Mouse (Mus musculus) adrenal gland, adult (tissue): Measurements from ENCODE around the gene Abca7.
"Not testable (repeated sequence)": the region's sequence is repeated elsewhere in the genome, so short reads cannot be mapped to it uniquely, and the experiment has no call there.

Source experiments
- DNase-seq, 2 experiments: peaks; one replicate each; pipeline ENCODE4 v3.0.0; 2022 to 2023; ENCODE audit warnings: low spot score in 1 of 2; ENCODE audit not compliant: inconsistent age in 2 of 2

Abca7 gene

GRCm38 (mm10) chr10:80020603-80021319 lies 24.5 kb downstream of the Abca7 start:
- DNase-seq, result no peak

- DNase-seq, result no peak
Measured at GRCm38 (mm10) chr10:80021320-80021641, 25.0 kb downstream of the Abca7 start.

DNA sequence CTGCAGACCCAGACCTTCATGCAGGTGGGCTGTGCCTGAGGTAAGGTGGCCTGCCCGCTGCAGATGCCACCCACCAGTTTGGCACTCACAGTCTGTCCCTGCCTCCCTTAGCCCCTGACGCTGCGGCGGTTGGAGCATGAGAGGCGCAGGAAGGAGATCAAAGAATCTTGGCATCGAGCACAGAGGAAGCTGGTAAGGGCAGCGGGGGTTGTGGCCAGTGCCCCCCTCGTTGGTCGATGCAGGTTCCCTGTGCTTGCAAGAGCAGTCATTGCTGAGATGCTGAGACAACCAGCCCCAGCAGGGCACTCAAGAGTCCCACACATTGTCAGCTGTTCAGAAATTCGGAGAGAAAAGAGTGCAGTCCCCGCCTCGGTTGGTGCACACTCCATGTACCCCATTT lies 25.9 kb downstream of the Abca7 start:
- no peak for DNase-seq

GRCm38 (mm10) chr10:80022806-80023205 lies 26.5 kb downstream of the Abca7 start:
- no peak for DNase-seq

- DNase-seq, result no peak
Measured at GRCm38 (mm10) chr10:80023758-80024157, 27.5 kb downstream of the Abca7 start.

GRCm38 (mm10) chr10:80024229-80025043 lies 28.1 kb downstream of the Abca7 start:
- no peak for DNase-seq

GRCm38 (mm10) chr10:80025044-80025347 lies 28.7 kb downstream of the Abca7 start:
- no peak for DNase-seq

DNA sequence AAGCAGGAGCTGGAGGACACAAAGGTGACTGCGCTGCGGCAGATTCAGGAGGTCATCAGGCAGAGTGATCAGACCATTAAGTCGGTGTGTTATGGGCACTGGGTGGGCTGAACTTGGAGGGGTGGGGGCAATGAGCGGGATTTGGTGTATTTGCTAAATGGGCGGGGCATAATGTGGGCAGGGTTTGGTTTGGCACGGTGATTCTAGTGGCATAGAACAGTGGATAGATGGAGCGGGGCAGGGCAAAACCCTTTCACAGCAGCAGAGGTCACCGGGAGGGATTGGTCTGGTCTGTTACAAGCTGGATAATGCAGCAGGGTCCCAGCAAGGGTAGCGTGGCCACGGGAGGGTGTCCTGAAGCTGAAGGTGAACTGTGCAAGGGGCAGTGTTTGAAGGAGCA lies 29.2 kb downstream of the Abca7 start:
- DNase-seq, result no peak

DNA sequence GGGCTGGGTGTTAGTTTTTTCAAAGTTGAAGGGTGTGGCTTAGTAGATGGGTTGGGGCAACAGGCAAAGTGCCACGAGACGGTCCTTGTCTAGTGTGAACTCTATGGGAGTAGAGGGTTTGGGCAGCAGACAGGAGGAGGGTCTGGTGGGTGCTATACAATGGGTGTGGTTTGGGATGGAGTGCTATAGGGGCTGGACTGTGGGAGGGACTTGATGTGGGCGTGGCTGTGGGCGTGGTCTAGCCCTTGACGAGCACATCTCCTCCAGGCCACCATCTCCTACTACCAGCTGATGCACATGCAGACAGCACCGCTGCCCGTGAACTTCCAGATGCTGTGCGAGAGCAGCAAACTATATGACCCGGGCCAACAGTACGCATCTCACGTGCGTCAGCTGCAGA lies 29.6 kb downstream of the Abca7 start:
- no peak for DNase-seq

DNA sequence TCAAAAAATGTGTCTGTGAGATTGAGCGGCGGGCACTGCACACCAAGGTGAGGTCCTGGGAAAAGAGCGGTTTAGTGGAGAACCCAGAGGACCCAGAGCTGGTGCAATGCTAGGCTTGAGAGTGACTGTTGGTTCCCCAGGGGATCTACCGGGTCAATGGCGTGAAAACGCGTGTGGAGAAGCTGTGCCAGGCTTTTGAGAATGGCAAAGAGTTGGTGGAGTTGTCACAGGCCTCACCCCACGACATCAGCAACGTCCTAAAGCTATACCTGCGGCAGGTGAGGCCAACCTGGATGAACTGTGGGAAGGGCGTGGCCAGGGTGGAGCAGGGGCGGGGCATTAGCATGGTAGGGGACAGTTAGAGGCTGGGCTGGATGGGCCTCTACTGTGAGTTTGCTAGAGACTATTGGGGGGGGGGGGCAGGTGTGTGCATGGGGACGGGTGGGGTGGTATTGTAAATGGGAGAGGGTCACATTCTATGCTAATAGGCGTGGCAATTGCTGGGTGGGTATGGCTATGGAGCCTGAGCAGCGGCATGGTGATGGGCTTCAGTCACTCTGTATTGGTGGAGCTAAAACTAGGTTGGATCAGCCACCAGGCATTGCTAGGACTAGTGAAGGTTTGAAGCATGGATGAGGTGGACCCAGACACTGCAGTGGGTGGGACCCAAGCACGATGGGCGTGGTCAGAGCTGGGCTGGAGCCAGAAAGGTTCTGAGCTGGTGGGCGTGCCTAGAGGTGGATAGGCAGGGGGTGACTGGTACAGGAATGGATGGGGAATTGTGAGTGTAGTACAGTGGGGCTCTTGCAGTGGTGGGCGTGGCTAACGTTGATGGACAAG lies 31.6 kb downstream of the Abca7 start:
- no peak for DNase-seq

DNA sequence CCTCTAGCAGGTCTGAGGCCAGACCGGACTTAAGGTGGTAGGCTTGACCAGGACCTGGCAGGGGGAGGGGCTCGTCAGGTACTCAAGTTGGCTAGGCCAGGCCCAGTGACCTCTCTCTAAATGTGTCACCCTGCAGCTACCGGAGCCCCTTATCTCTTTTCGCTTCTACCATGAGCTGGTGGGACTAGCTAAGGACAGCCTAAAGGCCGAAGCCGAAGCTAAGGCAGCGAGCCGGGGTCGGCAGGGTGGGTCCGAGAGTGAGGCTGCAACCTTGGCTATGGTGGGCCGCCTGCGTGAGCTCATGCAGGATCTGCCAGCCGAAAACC lies 32.2 kb downstream of the Abca7 start:
- DNase-seq, result no peak

DNA sequence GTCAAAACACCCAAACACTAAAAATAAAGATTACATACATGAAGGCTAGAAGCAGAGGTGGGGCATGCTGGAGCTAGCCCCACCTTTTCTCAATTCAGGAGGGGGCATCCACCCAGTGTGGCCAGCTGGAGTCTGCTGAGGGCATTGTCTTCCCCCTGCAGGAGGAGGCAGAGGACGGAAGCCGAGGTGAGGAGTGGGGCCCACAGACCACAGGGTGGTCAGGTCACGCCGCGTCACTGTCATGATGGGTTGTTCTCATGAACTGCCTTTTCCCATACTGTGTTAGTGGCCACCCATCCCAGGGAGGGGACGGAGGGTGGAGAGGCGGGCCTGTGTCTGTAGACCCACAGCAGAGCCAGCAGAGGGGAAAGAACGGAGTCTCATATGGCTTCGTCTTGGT lies 33.9 kb downstream of the Abca7 start:
- no peak for DNase-seq

DNA sequence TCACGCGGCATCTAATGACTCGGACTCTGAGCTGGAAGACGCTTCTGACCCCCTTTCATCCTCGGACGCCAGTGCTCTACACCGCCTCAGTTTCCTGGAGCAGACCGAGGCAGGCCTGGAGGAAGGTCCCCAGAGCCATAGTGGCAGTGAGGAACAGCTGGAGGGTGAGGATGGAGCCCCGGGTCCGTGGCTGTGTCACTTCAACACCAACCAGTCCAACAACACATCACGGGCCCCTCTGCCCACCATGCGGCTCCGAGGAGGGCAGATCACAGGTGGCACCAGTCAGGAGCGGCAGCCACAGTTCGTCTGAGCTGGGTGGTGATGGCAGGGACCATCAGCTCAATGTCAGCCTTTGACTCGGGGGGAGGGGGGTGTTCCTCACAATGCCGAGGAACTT lies 34.4 kb downstream of the Abca7 start:
- no peak for DNase-seq

- DNase-seq, result peak; percentile 84 to 90
Measured at GRCm38 (mm10) chr10:80032799-80033480, 36.6 kb downstream of the Abca7 start.

- peak; percentile 69 to 88 for DNase-seq
Measured at GRCm38 (mm10) chr10:80033511-80034391, 37.5 kb downstream of the Abca7 start.

DNA sequence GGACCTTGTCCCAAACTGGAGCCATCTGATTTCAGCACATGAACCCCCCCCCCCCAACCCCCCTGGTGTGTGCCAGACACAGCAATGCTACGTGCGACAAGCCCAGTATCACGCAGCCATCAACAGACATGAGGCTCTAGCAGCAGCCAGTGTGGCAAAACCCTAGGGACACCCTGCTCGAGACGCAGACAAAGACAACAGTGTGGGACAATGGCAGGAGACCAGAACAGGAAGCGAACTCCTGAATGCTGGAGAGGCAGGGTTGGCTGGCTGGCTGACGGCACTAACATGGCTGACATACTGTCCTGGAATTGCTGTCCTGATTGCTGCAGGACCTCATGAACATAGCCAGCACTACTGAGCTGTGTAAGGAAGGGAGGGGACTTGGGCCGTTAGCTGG lies 38.9 kb downstream of the Abca7 start:
- no peak for DNase-seq

DNA sequence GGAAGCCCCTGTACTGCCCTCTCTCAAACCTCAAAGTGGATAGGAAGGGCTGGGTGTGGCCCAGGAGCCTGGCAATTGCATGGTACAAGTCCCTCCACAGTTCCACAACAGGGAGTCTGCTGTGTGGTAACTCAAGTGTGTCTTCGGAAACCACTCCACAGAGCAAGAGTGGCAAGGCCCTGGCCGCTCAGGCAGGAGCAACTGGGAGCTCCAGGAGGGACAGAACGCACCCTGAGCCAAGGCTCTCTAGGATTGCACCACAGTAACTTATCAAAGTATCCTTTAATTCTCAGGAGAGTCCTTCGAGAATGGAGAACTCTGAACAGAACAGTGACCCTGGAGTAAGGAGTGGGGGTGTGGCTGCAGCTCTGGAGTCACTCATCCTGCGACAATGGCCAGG lies 39.4 kb downstream of the Abca7 start:
- no peak for DNase-seq

GRCm38 (mm10) chr10:80036832-80037231 lies 40.5 kb downstream of the Abca7 start:
- DNase-seq, result no peak

GRCm38 (mm10) chr10:80039559-80039979 lies 43.3 kb downstream of the Abca7 start, which contains the start of gene Polr2e:
Polr2e (minus strand) TSS chr10:80039795.
- DNase-seq, result peak; percentile 98 to 99

GRCm38 (mm10) chr10:80041409-80042060 lies 45.2 kb downstream of the Abca7 start:
- DNase-seq, result not testable (repeated sequence)
